Mouse (Mus musculus): ENCODE measurements around the gene Farp1. TPM values are rescaled to one million over a fixed set of nuclear protein-coding genes. Genes with fewer than 3 reads are reported as not detected.
A peak's percentile ranks its signal among the peaks of the same experiment; 100 is the strongest.

Farp1 gene
- polyA plus RNA-seq, 1 experiment from 2014 or later = 22.0 TPM

- Histone ChIP-seq H3K4me3 (ENCODE audit: low read length) (no peak overlapping the region), H3K4me1 (replicated peaks; ENCODE audit: control insufficient read depth, insufficient read depth, low read length) (peaks cover 19% of the 10 kb centered on the region), H3K36me3 (ENCODE audit: control insufficient read depth, insufficient read depth, low read length) (peaks cover 22% of the 10 kb centered on the region), H3K27me3 (ENCODE audit: control insufficient read depth, insufficient read depth, low read depth, low read length) (no peaks in the 10 kb centered on the region), H3K9me3 (ENCODE audit: control insufficient read depth, low read length) (no peaks in the 10 kb centered on the region), H3K27ac (ENCODE audit: low read length) (no peak overlapping the region), H3K9ac (ENCODE audit: low read length) (no peak overlapping the region), H3K4me2 (ENCODE audit: low read depth, low read length) (no peak overlapping the region)
- 76% methylated on average over 10 of the region's 10 CpGs for WGBS
- no peak for ATAC-seq (ENCODE audit: low read depth)
These were observed 184.4 kb downstream of the Farp1 start for GRCm38 (mm10) chr14:121219226-121220039.

DNA sequence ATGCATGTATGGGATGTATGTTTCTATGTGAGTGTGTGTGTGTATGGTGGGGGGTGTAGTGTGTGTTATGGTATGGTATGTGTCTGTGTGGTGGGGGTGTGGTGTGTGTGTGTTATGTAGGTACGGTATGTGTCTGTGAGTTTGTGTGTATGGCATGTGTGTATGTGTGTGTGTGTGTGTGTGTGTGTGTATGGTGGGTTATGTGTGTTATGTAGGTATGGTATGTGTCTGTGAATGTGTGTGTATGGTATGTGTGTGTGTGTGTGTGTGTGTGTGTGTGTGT is 185.0 kb downstream of the Farp1 start:
- Histone ChIP-seq H3K9me3 (ENCODE audit: control insufficient read depth, low read length) (no peaks in the 10 kb centered on the region), H3K4me1 (replicated peaks; ENCODE audit: control insufficient read depth, insufficient read depth, low read length) (peaks cover 13% of the 10 kb centered on the region), H3K27ac (ENCODE audit: low read length) (no peak overlapping the region), H3K36me3 (ENCODE audit: control insufficient read depth, insufficient read depth, low read length) (peaks cover 22% of the 10 kb centered on the region), H3K4me3 (ENCODE audit: low read length) (no peak overlapping the region), H3K4me2 (ENCODE audit: low read depth, low read length) (no peak overlapping the region), H3K9ac (ENCODE audit: low read length) (no peak overlapping the region), H3K27me3 (ENCODE audit: control insufficient read depth, insufficient read depth, low read depth, low read length) (no peaks in the 10 kb centered on the region)
- WGBS = 95% methylated on average over 1 of the region's 1 CpGs
- ATAC-seq (ENCODE audit: low read depth) = no peak

- H3K27ac ChIP-seq (ENCODE audit: low read length) = no peak overlapping the region
- H3K4me2 ChIP-seq (ENCODE audit: low read depth, low read length) = no peak overlapping the region
- H3K27me3 ChIP-seq (ENCODE audit: control insufficient read depth, insufficient read depth, low read depth, low read length) = no peaks in the 10 kb centered on the region
- no peak; the same call in 1 of the 2 replicates for ATAC-seq (ENCODE audit: low read depth)
- no peaks in the 10 kb centered on the region for H3K9me3 ChIP-seq (ENCODE audit: control insufficient read depth, low read length)
- WGBS = 81% methylated on average over 5 of the region's 5 CpGs
- no peak overlapping the region for H3K9ac ChIP-seq (ENCODE audit: low read length)
- H3K4me3 ChIP-seq (ENCODE audit: low read length) = no peak overlapping the region
- peaks cover 8% of the 10 kb centered on the region; the same call in 1 of the 2 replicates for H3K4me1 ChIP-seq (replicated peaks; ENCODE audit: control insufficient read depth, insufficient read depth, low read length)
- H3K36me3 ChIP-seq (ENCODE audit: control insufficient read depth, insufficient read depth, low read length) = peaks cover 22% of the 10 kb centered on the region
These were observed 185.7 kb downstream of the Farp1 start for GRCm38 (mm10) chr14:121220723-121221122.

- peak overlapping the region; percentile 31; the same call in 1 of the 2 replicates for H3K27ac ChIP-seq (ENCODE audit: low read length)
- no peaks in the 10 kb centered on the region for H3K27me3 ChIP-seq (ENCODE audit: control insufficient read depth, insufficient read depth, low read depth, low read length)
- no peak overlapping the region for H3K4me2 ChIP-seq (ENCODE audit: low read depth, low read length)
- H3K4me3 ChIP-seq (ENCODE audit: low read length) = no peak overlapping the region
- H3K9ac ChIP-seq (ENCODE audit: low read length) = no peak overlapping the region
- H3K9me3 ChIP-seq (ENCODE audit: control insufficient read depth, low read length) = no peaks in the 10 kb centered on the region
- peaks cover 28% of the 10 kb centered on the region for H3K36me3 ChIP-seq (ENCODE audit: control insufficient read depth, insufficient read depth, low read length)
- ATAC-seq (ENCODE audit: low read depth) = peak; percentile 31
- 51% methylated on average over 11 of the region's 11 CpGs for WGBS
- H3K4me1 ChIP-seq (replicated peaks; ENCODE audit: control insufficient read depth, insufficient read depth, low read length) = no peaks in the 10 kb centered on the region
These were observed 190.8 kb downstream of the Farp1 start for GRCm38 (mm10) chr14:121225804-121226203.

- ATAC-seq (ENCODE audit: low read depth) = no peak
- H3K4me3 ChIP-seq (ENCODE audit: low read length) = no peak overlapping the region
- WGBS = 83% methylated on average over 9 of the region's 9 CpGs
- no peak overlapping the region for H3K4me2 ChIP-seq (ENCODE audit: low read depth, low read length)
- no peak overlapping the region for H3K27ac ChIP-seq (ENCODE audit: low read length)
- H3K27me3 ChIP-seq (ENCODE audit: control insufficient read depth, insufficient read depth, low read depth, low read length) = no peaks in the 10 kb centered on the region
- H3K9me3 ChIP-seq (ENCODE audit: control insufficient read depth, low read length) = no peaks in the 10 kb centered on the region
- peaks cover 20% of the 10 kb centered on the region for H3K36me3 ChIP-seq (ENCODE audit: control insufficient read depth, insufficient read depth, low read length)
- H3K9ac ChIP-seq (ENCODE audit: low read length) = no peak overlapping the region
- H3K4me1 ChIP-seq (replicated peaks; ENCODE audit: control insufficient read depth, insufficient read depth, low read length) = no peaks in the 10 kb centered on the region
These were observed 194.2 kb downstream of the Farp1 start for GRCm38 (mm10) chr14:121229036-121229773.

DNA sequence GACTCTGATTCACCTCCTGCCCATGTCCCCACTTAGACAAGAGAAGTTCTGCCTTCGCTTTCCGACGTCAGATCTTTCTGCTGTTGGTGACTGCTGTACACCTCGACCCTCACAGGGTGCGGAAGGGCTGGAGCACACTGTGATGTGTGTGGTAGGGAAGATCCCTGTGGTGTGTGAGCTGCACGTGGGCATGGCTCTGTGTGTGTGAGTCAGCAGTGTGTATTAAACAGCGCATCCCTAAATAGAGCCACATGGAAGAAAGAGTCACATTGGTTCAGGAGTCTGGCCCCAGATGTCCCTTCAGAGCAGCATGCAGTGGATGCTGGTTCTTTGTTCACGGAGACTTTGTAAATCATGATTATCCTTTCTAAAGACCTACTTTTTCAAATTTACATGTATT is 196.2 kb downstream of the Farp1 start:
- no peak overlapping the region for H3K9ac ChIP-seq (ENCODE audit: low read length)
- H3K4me1 ChIP-seq (replicated peaks; ENCODE audit: control insufficient read depth, insufficient read depth, low read length) = no peaks in the 10 kb centered on the region
- ATAC-seq (ENCODE audit: low read depth) = no peak
- no peak overlapping the region for H3K4me3 ChIP-seq (ENCODE audit: low read length)
- H3K27me3 ChIP-seq (ENCODE audit: control insufficient read depth, insufficient read depth, low read depth, low read length) = no peaks in the 10 kb centered on the region
- H3K36me3 ChIP-seq (ENCODE audit: control insufficient read depth, insufficient read depth, low read length) = peaks cover 18% of the 10 kb centered on the region
- no peak overlapping the region for H3K27ac ChIP-seq (ENCODE audit: low read length)
- no peaks in the 10 kb centered on the region for H3K9me3 ChIP-seq (ENCODE audit: control insufficient read depth, low read length)
- WGBS = 93% methylated on average over 8 of the region's 8 CpGs
- no peak overlapping the region for H3K4me2 ChIP-seq (ENCODE audit: low read depth, low read length)

DNA sequence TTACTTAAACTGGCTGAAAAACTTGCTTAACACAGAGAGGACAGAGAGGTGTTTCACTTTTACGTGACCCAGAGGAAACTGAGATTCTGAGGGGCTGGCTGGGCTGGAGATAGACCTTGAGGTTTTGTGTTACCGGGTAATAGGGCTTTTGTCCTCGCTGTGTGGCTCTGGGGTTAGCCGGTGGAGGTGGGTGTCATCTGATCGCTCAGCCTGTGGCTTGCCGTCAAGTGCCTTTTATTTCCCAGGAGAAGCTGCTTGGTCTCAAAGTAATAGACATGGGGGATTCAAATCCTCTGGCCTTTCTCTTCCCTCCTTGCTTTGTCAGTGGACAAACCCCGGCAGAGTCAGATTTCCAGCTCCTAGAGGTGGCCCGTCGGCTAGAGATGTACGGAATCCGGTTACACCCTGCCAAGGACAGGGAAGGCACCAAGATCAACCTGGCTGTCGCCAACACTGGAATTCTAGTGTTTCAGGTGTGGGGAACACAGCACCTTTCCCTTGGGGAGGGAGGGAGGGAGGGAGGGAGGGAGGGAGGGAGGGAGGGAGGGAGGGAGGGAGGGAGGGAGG is 199.8 kb downstream of the Farp1 start:
- Histone ChIP-seq H3K4me3 (ENCODE audit: low read length) (no peak overlapping the region), H3K36me3 (ENCODE audit: control insufficient read depth, insufficient read depth, low read length) (peaks cover 19% of the 10 kb centered on the region), H3K9me3 (ENCODE audit: control insufficient read depth, low read length) (no peaks in the 10 kb centered on the region), H3K4me1 (replicated peaks; ENCODE audit: control insufficient read depth, insufficient read depth, low read length) (peaks cover 6% of the 10 kb centered on the region; the same call in 1 of the 2 replicates), H3K27me3 (ENCODE audit: control insufficient read depth, insufficient read depth, low read depth, low read length) (no peaks in the 10 kb centered on the region), H3K27ac (ENCODE audit: low read length) (no peak overlapping the region), H3K4me2 (ENCODE audit: low read depth, low read length) (no peak overlapping the region), H3K9ac (ENCODE audit: low read length) (no peak overlapping the region)
- no peak for ATAC-seq (ENCODE audit: low read depth)
- 50% methylated on average over 12 of the region's 12 CpGs for WGBS

GRCm38 (mm10) chr14:121236736-121237135 is 201.7 kb downstream of the Farp1 start:
- WGBS = 89% methylated on average over 4 of the region's 4 CpGs
- Histone ChIP-seq H3K27ac (ENCODE audit: low read length) (no peak overlapping the region), H3K9ac (ENCODE audit: low read length) (no peak overlapping the region), H3K9me3 (ENCODE audit: control insufficient read depth, low read length) (no peaks in the 10 kb centered on the region), H3K27me3 (ENCODE audit: control insufficient read depth, insufficient read depth, low read depth, low read length) (no peaks in the 10 kb centered on the region), H3K4me2 (ENCODE audit: low read depth, low read length) (no peak overlapping the region), H3K36me3 (ENCODE audit: control insufficient read depth, insufficient read depth, low read length) (peaks cover 24% of the 10 kb centered on the region), H3K4me1 (replicated peaks; ENCODE audit: control insufficient read depth, insufficient read depth, low read length) (peaks cover 6% of the 10 kb centered on the region; the same call in 1 of the 2 replicates), H3K4me3 (ENCODE audit: low read length) (no peak overlapping the region)
- ATAC-seq (ENCODE audit: low read depth) = no peak

DNA sequence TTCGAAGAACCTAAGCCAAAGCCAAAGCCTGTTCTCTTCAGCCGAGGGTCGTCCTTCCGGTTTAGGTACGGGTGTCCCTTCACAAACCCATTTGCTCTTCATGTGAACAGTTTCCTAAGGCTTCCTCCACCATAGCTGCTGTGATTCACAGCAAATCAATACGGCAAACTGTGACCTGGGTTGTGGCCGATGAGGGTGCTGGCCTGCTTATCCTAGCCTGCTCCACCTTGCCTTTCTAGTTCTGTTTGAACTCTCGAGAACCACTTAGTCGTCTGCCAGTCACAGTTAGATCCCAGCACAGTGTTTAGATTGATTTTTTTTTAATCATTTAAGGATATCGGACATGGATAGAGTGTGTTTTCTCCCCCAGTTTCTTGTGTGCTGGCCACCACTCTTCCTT is 203.7 kb downstream of the Farp1 start:
- Histone ChIP-seq H3K9me3 (ENCODE audit: control insufficient read depth, low read length) (no peaks in the 10 kb centered on the region), H3K9ac (ENCODE audit: low read length) (no peak overlapping the region), H3K4me3 (ENCODE audit: low read length) (no peak overlapping the region), H3K27me3 (ENCODE audit: control insufficient read depth, insufficient read depth, low read depth, low read length) (no peaks in the 10 kb centered on the region), H3K27ac (ENCODE audit: low read length) (no peak overlapping the region), H3K4me2 (ENCODE audit: low read depth, low read length) (no peak overlapping the region), H3K36me3 (ENCODE audit: control insufficient read depth, insufficient read depth, low read length) (peaks cover 23% of the 10 kb centered on the region), H3K4me1 (replicated peaks; ENCODE audit: control insufficient read depth, insufficient read depth, low read length) (peaks cover 6% of the 10 kb centered on the region; the same call in 1 of the 2 replicates)
- ATAC-seq (ENCODE audit: low read depth) = no peak
- 66% methylated on average over 10 of the region's 10 CpGs for WGBS
